Mouse (Mus musculus): ENCODE results near the gene Lrrc4c. TPM values are rescaled to one million over a fixed set of nuclear protein-coding genes. Genes with fewer than 3 reads are reported as not detected.

The Lrrc4c gene
- polyA plus RNA-seq, 1 experiment from 2014 or later, result 0.49 TPM

GRCm38 (mm10) chr2:97604182-97604581 is 1286.2 kb downstream of the Lrrc4c start:
- H3K4me3 ChIP-seq (ENCODE audit: low read length), result no peak overlapping the region
- H3K9me3 ChIP-seq (ENCODE audit: control insufficient read depth, low read length), result no peaks in the 10 kb centered on the region
- WGBS, result 49% methylated on average over 3 of the region's 3 CpGs
- H3K9ac ChIP-seq (ENCODE audit: low read length), result no peak overlapping the region
- H3K4me2 ChIP-seq (ENCODE audit: low read depth, low read length), result no peak overlapping the region
- no peak overlapping the region for H3K27ac ChIP-seq (ENCODE audit: low read length)
- ATAC-seq (ENCODE audit: low read depth), result no peak
- H3K27me3 ChIP-seq (ENCODE audit: control insufficient read depth, insufficient read depth, low read depth, low read length), result no peaks in the 10 kb centered on the region
- H3K4me1 ChIP-seq (replicated peaks; ENCODE audit: control insufficient read depth, insufficient read depth, low read length), result no peaks in the 10 kb centered on the region
- H3K36me3 ChIP-seq (ENCODE audit: control insufficient read depth, insufficient read depth, low read length), result no peaks in the 10 kb centered on the region

- no peak for ATAC-seq (ENCODE audit: low read depth)
- WGBS, result 68% methylated on average over 3 of the region's 3 CpGs
Measured at GRCm38 (mm10) chr2:97604688-97605215, 1286.8 kb downstream of the Lrrc4c start.

GRCm38 (mm10) chr2:97609436-97609835 is 1291.5 kb downstream of the Lrrc4c start:
- no peak overlapping the region for H3K27ac ChIP-seq (ENCODE audit: low read length)
- H3K27me3 ChIP-seq (ENCODE audit: control insufficient read depth, insufficient read depth, low read depth, low read length), result no peaks in the 10 kb centered on the region
- no peak overlapping the region for H3K4me2 ChIP-seq (ENCODE audit: low read depth, low read length)
- ATAC-seq (ENCODE audit: low read depth), result no peak
- no peak overlapping the region for H3K4me3 ChIP-seq (ENCODE audit: low read length)
- H3K9me3 ChIP-seq (ENCODE audit: control insufficient read depth, low read length), result no peaks in the 10 kb centered on the region
- H3K4me1 ChIP-seq (replicated peaks; ENCODE audit: control insufficient read depth, insufficient read depth, low read length), result no peaks in the 10 kb centered on the region
- H3K36me3 ChIP-seq (ENCODE audit: control insufficient read depth, insufficient read depth, low read length), result no peaks in the 10 kb centered on the region
- H3K9ac ChIP-seq (ENCODE audit: low read length), result no peak overlapping the region

More at GRCm38 (mm10) chr2:97604688-97605215, 1286.8 kb downstream of the Lrrc4c start:
- Histone ChIP-seq H3K27ac (ENCODE audit: low read length) (no peak overlapping the region), H3K9me3 (ENCODE audit: control insufficient read depth, low read length) (no peaks in the 10 kb centered on the region), H3K4me2 (ENCODE audit: low read depth, low read length) (no peak overlapping the region), H3K36me3 (ENCODE audit: control insufficient read depth, insufficient read depth, low read length) (no peaks in the 10 kb centered on the region), H3K4me3 (ENCODE audit: low read length) (no peak overlapping the region), H3K27me3 (ENCODE audit: control insufficient read depth, insufficient read depth, low read depth, low read length) (no peaks in the 10 kb centered on the region), H3K4me1 (replicated peaks; ENCODE audit: control insufficient read depth, insufficient read depth, low read length) (no peaks in the 10 kb centered on the region), H3K9ac (ENCODE audit: low read length) (no peak overlapping the region)

GRCm38 (mm10) chr2:97610566-97610965 is 1292.6 kb downstream of the Lrrc4c start:
- Histone ChIP-seq H3K4me2 (ENCODE audit: low read depth, low read length) (no peak overlapping the region), H3K27me3 (ENCODE audit: control insufficient read depth, insufficient read depth, low read depth, low read length) (no peaks in the 10 kb centered on the region), H3K9ac (ENCODE audit: low read length) (no peak overlapping the region), H3K9me3 (ENCODE audit: control insufficient read depth, low read length) (no peaks in the 10 kb centered on the region), H3K36me3 (ENCODE audit: control insufficient read depth, insufficient read depth, low read length) (no peaks in the 10 kb centered on the region), H3K27ac (ENCODE audit: low read length) (no peak overlapping the region), H3K4me1 (replicated peaks; ENCODE audit: control insufficient read depth, insufficient read depth, low read length) (no peaks in the 10 kb centered on the region), H3K4me3 (ENCODE audit: low read length) (no peak overlapping the region)
- 74% methylated on average over 2 of the region's 2 CpGs for WGBS
- no peak for ATAC-seq (ENCODE audit: low read depth)

GRCm38 (mm10) chr2:97614724-97615123 is 1296.8 kb downstream of the Lrrc4c start:
- no peaks in the 10 kb centered on the region for H3K27me3 ChIP-seq (ENCODE audit: control insufficient read depth, insufficient read depth, low read depth, low read length)
- 81% methylated on average over 2 of the region's 2 CpGs for WGBS

GRCm38 (mm10) chr2:97618589-97618988 is 1300.6 kb downstream of the Lrrc4c start:
- Histone ChIP-seq H3K4me3 (ENCODE audit: low read length) (no peak overlapping the region), H3K36me3 (ENCODE audit: control insufficient read depth, insufficient read depth, low read length) (no peaks in the 10 kb centered on the region), H3K4me1 (replicated peaks; ENCODE audit: control insufficient read depth, insufficient read depth, low read length) (no peaks in the 10 kb centered on the region), H3K27ac (ENCODE audit: low read length) (no peak overlapping the region), H3K27me3 (ENCODE audit: control insufficient read depth, insufficient read depth, low read depth, low read length) (no peaks in the 10 kb centered on the region), H3K9ac (ENCODE audit: low read length) (no peak overlapping the region), H3K4me2 (ENCODE audit: low read depth, low read length) (no peak overlapping the region), H3K9me3 (ENCODE audit: control insufficient read depth, low read length) (no peaks in the 10 kb centered on the region)
- no peak for ATAC-seq (ENCODE audit: low read depth)
- 74% methylated on average over 1 of the region's 1 CpGs for WGBS

More at GRCm38 (mm10) chr2:97614724-97615123, 1296.8 kb downstream of the Lrrc4c start:
- Histone ChIP-seq H3K36me3 (ENCODE audit: control insufficient read depth, insufficient read depth, low read length) (no peaks in the 10 kb centered on the region), H3K27ac (ENCODE audit: low read length) (no peak overlapping the region), H3K9me3 (ENCODE audit: control insufficient read depth, low read length) (no peaks in the 10 kb centered on the region), H3K4me3 (ENCODE audit: low read length) (no peak overlapping the region), H3K4me2 (ENCODE audit: low read depth, low read length) (no peak overlapping the region), H3K9ac (ENCODE audit: low read length) (no peak overlapping the region), H3K4me1 (replicated peaks; ENCODE audit: control insufficient read depth, insufficient read depth, low read length) (no peaks in the 10 kb centered on the region)
- ATAC-seq (ENCODE audit: low read depth), result no peak

- H3K27ac ChIP-seq (ENCODE audit: low read length), result no peak overlapping the region
- no peak overlapping the region for H3K4me2 ChIP-seq (ENCODE audit: low read depth, low read length)
- no peak overlapping the region for H3K4me3 ChIP-seq (ENCODE audit: low read length)
- no peak overlapping the region for H3K9ac ChIP-seq (ENCODE audit: low read length)
- H3K36me3 ChIP-seq (ENCODE audit: control insufficient read depth, insufficient read depth, low read length), result no peaks in the 10 kb centered on the region
- no peaks in the 10 kb centered on the region for H3K9me3 ChIP-seq (ENCODE audit: control insufficient read depth, low read length)
- no peak for ATAC-seq (ENCODE audit: low read depth)
- 82% methylated on average over 2 of the region's 2 CpGs for WGBS
- H3K4me1 ChIP-seq (replicated peaks; ENCODE audit: control insufficient read depth, insufficient read depth, low read length), result no peaks in the 10 kb centered on the region
- H3K27me3 ChIP-seq (ENCODE audit: control insufficient read depth, insufficient read depth, low read depth, low read length), result no peaks in the 10 kb centered on the region
Measured at GRCm38 (mm10) chr2:97639941-97640340, 1322.0 kb downstream of the Lrrc4c start.

- Histone ChIP-seq H3K36me3 (ENCODE audit: control insufficient read depth, insufficient read depth, low read length) (no peaks in the 10 kb centered on the region), H3K27ac (ENCODE audit: low read length) (no peak overlapping the region), H3K27me3 (ENCODE audit: control insufficient read depth, insufficient read depth, low read depth, low read length) (no peaks in the 10 kb centered on the region), H3K9ac (ENCODE audit: low read length) (no peak overlapping the region), H3K9me3 (ENCODE audit: control insufficient read depth, low read length) (no peaks in the 10 kb centered on the region), H3K4me1 (replicated peaks; ENCODE audit: control insufficient read depth, insufficient read depth, low read length) (no peaks in the 10 kb centered on the region), H3K4me2 (ENCODE audit: low read depth, low read length) (no peak overlapping the region), H3K4me3 (ENCODE audit: low read length) (no peak overlapping the region)
- ATAC-seq (ENCODE audit: low read depth), result no peak
Measured at GRCm38 (mm10) chr2:97641661-97642060, 1323.7 kb downstream of the Lrrc4c start.

GRCm38 (mm10) chr2:97652711-97653110 is 1334.7 kb downstream of the Lrrc4c start:
- H3K4me2 ChIP-seq (ENCODE audit: low read depth, low read length), result no peak overlapping the region
- no peak overlapping the region for H3K27ac ChIP-seq (ENCODE audit: low read length)
- WGBS, result 79% methylated on average over 1 of the region's 1 CpGs
- H3K9ac ChIP-seq (ENCODE audit: low read length), result no peak overlapping the region
- no peak for ATAC-seq (ENCODE audit: low read depth)
- H3K27me3 ChIP-seq (ENCODE audit: control insufficient read depth, insufficient read depth, low read depth, low read length), result no peaks in the 10 kb centered on the region
- H3K4me3 ChIP-seq (ENCODE audit: low read length), result no peak overlapping the region
- no peaks in the 10 kb centered on the region for H3K4me1 ChIP-seq (replicated peaks; ENCODE audit: control insufficient read depth, insufficient read depth, low read length)
- H3K36me3 ChIP-seq (ENCODE audit: control insufficient read depth, insufficient read depth, low read length), result no peaks in the 10 kb centered on the region
- H3K9me3 ChIP-seq (ENCODE audit: control insufficient read depth, low read length), result no peaks in the 10 kb centered on the region; the same call in 1 of the 2 replicates

All from lung, embryonic 16.5 days (tissue).